25 mouse cellular contexts compared by ENCODE assay signal in genomic region chr4:8218941-8219340, GRCm38 (mm10). TPM values are rescaled to one million over a fixed set of nuclear protein-coding genes. Genes with fewer than 3 reads are reported as not detected.
DNase-seq lines count a peak whose midpoint lies in the region; ATAC-seq and TF ChIP-seq lines count a peak whose summit lies in the region.
"Had no signal": no experiment of that assay in that cellular context is flagged by ENCODE, and none has a peak within 500 bp of the region (broad histone marks: within the 10 kb centered on the region; RNA-seq: fewer than 3 reads in every experiment).

No protein-coding gene starts in this region.

- 85% methylated on average over 8 of the region's 8 CpGs for WGBS in heart, embryonic 12.5 days
- WGBS in heart, embryonic 11.5 days (ENCODE audit: insufficient replicate concordance) = 80% methylated on average over 8 of the region's 8 CpGs
- WGBS in stomach, embryonic 16.5 days = 83% methylated on average over 8 of the region's 8 CpGs

- H3K36me3 ChIP-seq in heart, embryonic 12.5 days = no peaks in the 10 kb centered on the region
- H3K36me3 ChIP-seq in heart, embryonic 11.5 days (ENCODE audit: control insufficient read depth, insufficient read depth, low read length) = no peaks in the 10 kb centered on the region
- peaks cover 68% of the 10 kb centered on the region for H3K36me3 ChIP-seq in C2C12 (ENCODE audit: control insufficient read depth, insufficient read depth)
- H3K36me3 ChIP-seq in stomach, embryonic 16.5 days (ENCODE audit: control insufficient read depth, insufficient read depth, low read length) = no peaks in the 10 kb centered on the region
- H3K36me3 ChIP-seq: embryonic facial prominence, embryonic 13.5 days; embryonic facial prominence, embryonic 15.5 days; forebrain, embryonic 10.5 days; forebrain, embryonic 12.5 days had no signal

- no peaks in the 10 kb centered on the region for H3K9me3 ChIP-seq in heart, embryonic 12.5 days (replicated peaks)
- H3K9me3 ChIP-seq in heart, embryonic 11.5 days (replicated peaks; ENCODE audit: control insufficient read depth, low read length) = no peaks in the 10 kb centered on the region
- no peaks in the 10 kb centered on the region for H3K9me3 ChIP-seq in stomach, embryonic 16.5 days (replicated peaks; ENCODE audit: control insufficient read depth, low read length)
- H3K9me3 ChIP-seq: embryonic facial prominence, embryonic 13.5 days; embryonic facial prominence, embryonic 15.5 days; forebrain, embryonic 10.5 days; forebrain, embryonic 12.5 days had no signal

- no peak overlapping the region for H3K9ac ChIP-seq in heart, embryonic 12.5 days
- H3K9ac ChIP-seq in heart, embryonic 11.5 days (ENCODE audit: low read depth, low read length) = no peak overlapping the region
- H3K9ac ChIP-seq in stomach, embryonic 16.5 days (ENCODE audit: low read length) = no peak overlapping the region
- H3K9ac ChIP-seq: embryonic facial prominence, embryonic 13.5 days; embryonic facial prominence, embryonic 15.5 days; forebrain, embryonic 12.5 days had no signal

- no peak overlapping the region for H3K4me3 ChIP-seq in heart, embryonic 12.5 days
- H3K4me3 ChIP-seq in heart, embryonic 11.5 days (ENCODE audit: low read depth, low read length) = no peak overlapping the region
- H3K4me3 ChIP-seq in C2C12 (ENCODE audit: insufficient read depth, poor library complexity, severe bottlenecking) = no peak overlapping the region
- H3K4me3 ChIP-seq in stomach, embryonic 16.5 days (replicated peaks; ENCODE audit: low read length) = no peak overlapping the region
- H3K4me3 ChIP-seq: embryonic facial prominence, embryonic 13.5 days; embryonic facial prominence, embryonic 15.5 days; erythroblast, embryonic 14.5 days; forebrain, embryonic 10.5 days; forebrain, embryonic 12.5 days had no signal

- no peak for DNase-seq in left cerebral cortex, adult 18-20 months (ENCODE audit: low spot score in 2 of 2)
- DNase-seq in thymus, adult 18-20 months = no peak
- DNase-seq in yolk sac, embryonic 10.5 days (ENCODE audit: low spot score) = no peak
- DNase-seq: adrenal gland, adult 2 months; adrenal gland, postnatal 10 days; adrenal gland, postnatal 25 days; B cell, adult 2 months; cerebellum, adult 11 months; cerebellum, adult 18-20 months; cerebellum, adult 8-10 months; cerebellum, adult 9-11 months; cerebellum, postnatal 14 days; cerebellum, postnatal 36 days; embryo, embryonic 11 days had no signal

- H3K27ac ChIP-seq in heart, embryonic 12.5 days (ENCODE audit: poor library complexity, severe bottlenecking) = peak overlapping the region; percentile 43; the same call in 1 of the 2 replicates
- no peak overlapping the region for H3K27ac ChIP-seq in heart, embryonic 11.5 days (ENCODE audit: low read depth, low read length)
- no peak overlapping the region for H3K27ac ChIP-seq in stomach, embryonic 16.5 days (ENCODE audit: low read length)
- H3K27ac ChIP-seq: embryonic facial prominence, embryonic 13.5 days; embryonic facial prominence, embryonic 15.5 days; forebrain, embryonic 10.5 days; forebrain, embryonic 12.5 days had no signal

- peaks cover 57% of the 10 kb centered on the region for H3K79me2 ChIP-seq in C2C12 (ENCODE audit: control insufficient read depth, insufficient read depth)

- no peak for TF ChIP-seq CTCF in C2C12 (IDR thresholded peaks at IDR 0.05; ENCODE audit: control insufficient read depth, insufficient read depth, insufficient read length)

- H3K79me3 ChIP-seq in C2C12 (ENCODE audit: low read depth) = peaks cover 29% of the 10 kb centered on the region

- H3K4me2 ChIP-seq in heart, embryonic 12.5 days = no peak overlapping the region
- no peak overlapping the region for H3K4me2 ChIP-seq in heart, embryonic 11.5 days
- H3K4me2 ChIP-seq in stomach, embryonic 16.5 days (ENCODE audit: low read depth, low read length) = no peak overlapping the region
- H3K4me2 ChIP-seq: embryonic facial prominence, embryonic 13.5 days; embryonic facial prominence, embryonic 15.5 days; forebrain, embryonic 12.5 days had no signal

- ATAC-seq in heart, embryonic 12.5 days (ENCODE audit: insufficient number of reproducible peaks, low FRiP score) = no peak; the same call in 1 of the 2 replicates
- ATAC-seq in heart, embryonic 11.5 days (replicated peaks; ENCODE audit: insufficient number of reproducible peaks, low FRiP score, low TSS enrichment) = no peak
- ATAC-seq in stomach, embryonic 16.5 days (ENCODE audit: insufficient read depth, low FRiP score) = 0 out of 2 replicates have a peak, but pooled peaks have one; percentile 14
- ATAC-seq: forebrain, embryonic 14.5 days; forebrain, embryonic 16.5 days had no signal

- H3ac ChIP-seq in C2C12 (ENCODE audit: control insufficient read depth, insufficient read length, low read depth) = peak overlapping the region; percentile 51

- H3K27me3 ChIP-seq in heart, embryonic 12.5 days (replicated peaks) = no peaks in the 10 kb centered on the region
- no peaks in the 10 kb centered on the region for H3K27me3 ChIP-seq in heart, embryonic 11.5 days (ENCODE audit: control insufficient read depth, insufficient read depth, low read length)
- H3K27me3 ChIP-seq in C2C12 (ENCODE audit: control insufficient read depth, insufficient read depth, insufficient read length) = no peaks in the 10 kb centered on the region
- H3K27me3 ChIP-seq in stomach, embryonic 16.5 days (ENCODE audit: control insufficient read depth, insufficient read depth, low read length) = no peaks in the 10 kb centered on the region
- H3K27me3 ChIP-seq: embryonic facial prominence, embryonic 13.5 days; embryonic facial prominence, embryonic 15.5 days; forebrain, embryonic 12.5 days had no signal

- H3K4me1 ChIP-seq in heart, embryonic 12.5 days (replicated peaks) = peaks cover 24% of the 10 kb centered on the region
- H3K4me1 ChIP-seq in heart, embryonic 11.5 days (ENCODE audit: control insufficient read depth, insufficient read depth, low read length) = peaks cover 19% of the 10 kb centered on the region
- H3K4me1 ChIP-seq in stomach, embryonic 16.5 days (ENCODE audit: control insufficient read depth, insufficient read depth, low read length) = peaks cover 11% of the 10 kb centered on the region; the same call in 1 of the 2 replicates
- H3K4me1 ChIP-seq: embryonic facial prominence, embryonic 13.5 days; embryonic facial prominence, embryonic 15.5 days had no signal

TF ChIP-seq in C2C12, 6 proteins besides CTCF, POLR2A, EP300 and RAD21:
- TF ChIP-seq MYOG (IDR thresholded peaks at IDR 0.05; ENCODE audit: control insufficient read depth, extremely low read depth, insufficient read length) (no peak), MYOD1 (IDR thresholded peaks at IDR 0.05; ENCODE audit: control insufficient read depth, insufficient read length, low read depth) (no peak), MAX (IDR thresholded peaks at IDR 0.05) (no peak), FOSL1 (IDR thresholded peaks at IDR 0.05; ENCODE audit: insufficient read depth, low read length, poor library complexity, severe bottlenecking) (no peak), CEBPB (IDR thresholded peaks at IDR 0.05; ENCODE audit: low read depth) (no peak), USF1 (IDR thresholded peaks at IDR 0.05; ENCODE audit: low read depth) (no peak)

RNA-seq across cellular contexts. Expression of gene Car8, which starts 19.9 kb away (rescaled TPM):
- 8.7 and 9.1 TPM in 2 replicates for polyA plus RNA-seq in heart, embryonic 12.5 days (2016; fragmentation: Nextera tagmentation; extraction: Ambion mirVana)
- polyA plus RNA-seq in heart, embryonic 11.5 days (2014; fragmentation: Nextera tagmentation; extraction: Ambion mirVana) = 5.7 and 6.7 TPM in 2 replicates
- 36.3 TPM for polyA plus RNA-seq in C2C12 (2012; fragmentation: generic; extraction: Trizol)
- polyA plus RNA-seq in stomach, embryonic 16.5 days (2015; fragmentation: Nextera tagmentation; extraction: Ambion mirVana) = 12.8 and 13.3 TPM in 2 replicates
- total RNA-seq in left cerebral cortex, adult 18-20 months (2021) = 1 to 10 TPM; 5.7 to 6.0 TPM
- polyA plus RNA-seq: erythroblast, embryonic 14.5 days had no signal
